8 mouse cellular contexts compared by ENCODE assay signal in the genomic region with DNA sequence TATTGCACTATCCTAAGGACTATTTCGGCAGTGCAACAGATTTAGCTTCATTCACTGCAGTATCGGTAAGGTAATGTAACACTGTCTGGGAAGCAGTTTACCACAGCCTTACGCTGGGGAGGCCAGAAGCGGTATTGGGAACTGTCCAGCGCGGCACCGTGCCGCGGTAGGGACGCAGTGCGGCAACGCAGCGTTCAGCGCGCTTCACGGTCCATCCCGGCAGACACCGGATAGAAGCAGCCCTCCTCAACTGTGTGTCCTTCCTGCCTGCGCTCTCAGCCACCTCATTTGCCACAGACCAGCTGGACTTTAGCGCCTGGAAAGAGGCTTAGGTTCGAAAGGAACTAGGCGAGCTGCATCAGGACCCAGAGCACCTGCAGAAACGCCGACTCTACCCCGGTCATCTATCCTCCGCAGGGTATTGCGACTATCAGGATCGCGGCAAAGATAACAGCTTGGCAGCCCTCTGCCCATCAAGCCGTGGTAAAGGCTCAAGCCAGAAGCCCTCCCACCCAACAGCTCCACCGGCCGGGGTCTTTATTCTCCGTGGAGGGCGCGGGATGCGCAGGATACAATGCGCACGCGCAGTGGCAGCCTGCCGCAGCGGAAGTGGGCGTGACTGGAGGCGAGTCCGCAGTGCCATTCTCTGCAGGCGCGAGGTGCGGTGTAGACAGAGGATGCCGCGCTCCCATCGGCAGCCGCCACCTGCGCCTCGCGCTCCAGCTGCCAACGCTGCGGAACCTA. TPM values are rescaled to one million over a fixed set of nuclear protein-coding genes. Genes with fewer than 3 reads are reported as not detected.
DNase-seq lines count a peak whose midpoint lies in the region; ATAC-seq and TF ChIP-seq lines count a peak whose summit lies in the region.

No protein-coding gene starts in this region.

- H3K36me3 ChIP-seq in CH12.LX (replicated peaks in 1 of 2; ENCODE audit: control insufficient read depth in 1 of 2, insufficient read depth in 1 of 2, low read length in 1 of 2) = peaks cover 0 to 34% of the 10 kb centered on the region in 2 experiments
- peaks cover 59% of the 10 kb centered on the region for H3K36me3 ChIP-seq in forebrain, embryonic 12.5 days (replicated peaks)
- peaks cover 32% of the 10 kb centered on the region for H3K36me3 ChIP-seq in heart, embryonic 16.5 days (ENCODE audit: control insufficient read depth, insufficient read depth)
- H3K36me3 ChIP-seq in liver, embryonic 15.5 days (replicated peaks) = peaks cover 27% of the 10 kb centered on the region
- H3K36me3 ChIP-seq in neural tube, embryonic 12.5 days = peaks cover 34% of the 10 kb centered on the region
- H3K36me3 ChIP-seq in stomach, embryonic 16.5 days (ENCODE audit: control insufficient read depth, insufficient read depth, low read length) = peaks cover 29% of the 10 kb centered on the region

- TF ChIP-seq POLR2A in CH12.LX (IDR thresholded peaks at IDR 0.05; ENCODE audit: low read depth, low read length) = peak; percentile 25; the same call in 1 of the 2 replicates

- H3K79me2 ChIP-seq in CH12.LX (replicated peaks; ENCODE audit: control insufficient read depth, extremely low read depth, insufficient read depth, poor library complexity, severe bottlenecking) = no peaks in the 10 kb centered on the region

- no peak overlapping the region for H3K9ac ChIP-seq in CH12.LX (ENCODE audit: insufficient read depth, low read depth)
- peak overlapping the region; percentile 54 for H3K9ac ChIP-seq in forebrain, embryonic 12.5 days
- peak overlapping the region; percentile 34; the same call in 1 of the 2 replicates for H3K9ac ChIP-seq in heart, embryonic 16.5 days (ENCODE audit: low read length)
- no peak overlapping the region for H3K9ac ChIP-seq in liver, embryonic 15.5 days
- peak overlapping the region; percentile 59 for H3K9ac ChIP-seq in neural tube, embryonic 12.5 days
- 0 out of 2 replicates have a peak overlapping the region, but pooled peaks have one; percentile 11 for H3K9ac ChIP-seq in stomach, embryonic 16.5 days (ENCODE audit: low read length)

- H3K27ac ChIP-seq in CH12.LX (ENCODE audit: insufficient read depth, low read depth) = no peak overlapping the region
- H3K27ac ChIP-seq in forebrain, embryonic 12.5 days = peak overlapping the region; percentile 94
- H3K27ac ChIP-seq in heart, embryonic 16.5 days (ENCODE audit: low read length) = no peak overlapping the region
- H3K27ac ChIP-seq in liver, embryonic 15.5 days (replicated peaks) = no peak overlapping the region
- peak overlapping the region; percentile 64; the same call in 1 of the 2 replicates for H3K27ac ChIP-seq in neural tube, embryonic 12.5 days
- H3K27ac ChIP-seq in stomach, embryonic 16.5 days (ENCODE audit: low read length) = no peak overlapping the region

- dilution Hi-C loops in CH12.LX (cut with MboI; ENCODE audit: extremely low pct_ligation_motif_present, extremely low pct_unique_long_range_greater_than_20kb, low sequenced_read_pairs) = no loop called here

- H3K4me3 ChIP-seq in CH12.LX (replicated peaks in 1 of 3; ENCODE audit: low read depth in 2 of 3, low read length in 2 of 3, poor library complexity in 1 of 3) = peak overlapping the region in 1 of 3 experiments; percentile 52
- H3K4me3 ChIP-seq in forebrain, embryonic 12.5 days (replicated peaks) = peak overlapping the region; percentile 47
- H3K4me3 ChIP-seq in heart, embryonic 16.5 days (ENCODE audit: low read length) = peak overlapping the region; percentile 56
- peak overlapping the region; percentile 60 for H3K4me3 ChIP-seq in liver, embryonic 15.5 days (replicated peaks)
- H3K4me3 ChIP-seq in neural tube, embryonic 12.5 days = peak overlapping the region; percentile 44
- H3K4me3 ChIP-seq in stomach, embryonic 16.5 days (replicated peaks; ENCODE audit: low read length) = peak overlapping the region; percentile 54

- peak overlapping the region; percentile 31; the same call in 1 of the 2 replicates for H3K4me2 ChIP-seq in CH12.LX (ENCODE audit: insufficient read depth, low read depth, poor library complexity, severe bottlenecking)
- H3K4me2 ChIP-seq in forebrain, embryonic 12.5 days = peak overlapping the region; percentile 51
- H3K4me2 ChIP-seq in heart, embryonic 16.5 days (ENCODE audit: low read depth, low read length) = peak overlapping the region; percentile 70
- peak overlapping the region; percentile 73 for H3K4me2 ChIP-seq in liver, embryonic 15.5 days
- peak overlapping the region; percentile 56 for H3K4me2 ChIP-seq in neural tube, embryonic 12.5 days (replicated peaks)
- peak overlapping the region; percentile 67 for H3K4me2 ChIP-seq in stomach, embryonic 16.5 days (ENCODE audit: low read depth, low read length)

- no peak for DNase-seq in CH12.LX (ENCODE audit: extremely low read depth)
- DNase-seq in c-Kit-positive CD71-positive TER-119-positive erythroid progenitor cells, embryonic 14.5 days (ENCODE audit: low spot score) = peak; percentile 47
- DNase-seq in kidney, postnatal 25 days = peak; percentile 62 to 69

- H3K9me3 ChIP-seq in CH12.LX (replicated peaks; ENCODE audit: low read length) = no peaks in the 10 kb centered on the region
- peaks cover 17% of the 10 kb centered on the region for H3K9me3 ChIP-seq in forebrain, embryonic 12.5 days
- H3K9me3 ChIP-seq in heart, embryonic 16.5 days (replicated peaks; ENCODE audit: control insufficient read depth, low read length) = peaks cover 12% of the 10 kb centered on the region
- no peaks in the 10 kb centered on the region for H3K9me3 ChIP-seq in liver, embryonic 15.5 days (replicated peaks)
- H3K9me3 ChIP-seq in neural tube, embryonic 12.5 days = peaks cover 8% of the 10 kb centered on the region; the same call in 1 of the 2 replicates
- peaks cover 8% of the 10 kb centered on the region for H3K9me3 ChIP-seq in stomach, embryonic 16.5 days (replicated peaks; ENCODE audit: control insufficient read depth, low read length)

- no peak for TF ChIP-seq RAD21 in CH12.LX (IDR thresholded peaks at IDR 0.05; ENCODE audit: low read depth, low read length)

- TF ChIP-seq CTCF in CH12.LX (conservative IDR thresholded peaks at IDR 0.05 in 1 of 2, IDR thresholded peaks at IDR 0.05 in 1 of 2; ENCODE audit: low read depth in 2 of 2, low read length in 2 of 2) = no peak

- WGBS in forebrain, embryonic 12.5 days = 58% methylated on average over 56 of the region's 56 CpGs
- 57% methylated on average over 56 of the region's 56 CpGs for WGBS in heart, embryonic 16.5 days
- WGBS in liver, embryonic 15.5 days (ENCODE audit: insufficient replicate concordance) = 57% methylated on average over 56 of the region's 56 CpGs
- 58% methylated on average over 56 of the region's 56 CpGs for WGBS in neural tube, embryonic 12.5 days
- 60% methylated on average over 56 of the region's 56 CpGs for WGBS in stomach, embryonic 16.5 days

- in situ Hi-C loops in CH12.LX (cut with MboI; ENCODE audit: low pct_ligation_motif_present, low pct_unique_long_range_greater_than_20kb, low sequenced_read_pairs) = no loop called here

- TF ChIP-seq EP300 in CH12.LX (IDR thresholded peaks at IDR 0.05; ENCODE audit: low read length) = no peak

- H3K27me3 ChIP-seq in CH12.LX (replicated peaks) = no peaks in the 10 kb centered on the region
- no peaks in the 10 kb centered on the region for H3K27me3 ChIP-seq in forebrain, embryonic 12.5 days
- no peaks in the 10 kb centered on the region for H3K27me3 ChIP-seq in heart, embryonic 16.5 days (ENCODE audit: control insufficient read depth, insufficient read depth, low read length)
- H3K27me3 ChIP-seq in liver, embryonic 15.5 days = peaks cover 11% of the 10 kb centered on the region; the same call in 1 of the 2 replicates
- H3K27me3 ChIP-seq in neural tube, embryonic 12.5 days (replicated peaks) = no peaks in the 10 kb centered on the region
- no peaks in the 10 kb centered on the region for H3K27me3 ChIP-seq in stomach, embryonic 16.5 days (ENCODE audit: control insufficient read depth, insufficient read depth, low read length)

- peaks cover 0 to 7% of the 10 kb centered on the region in 2 experiments; a peak in 1 of 4 replicates for H3K4me1 ChIP-seq in CH12.LX (ENCODE audit: control insufficient read depth in 1 of 2, insufficient read depth in 2 of 2)
- peaks cover 17% of the 10 kb centered on the region for H3K4me1 ChIP-seq in forebrain, embryonic 12.5 days
- H3K4me1 ChIP-seq in heart, embryonic 16.5 days (ENCODE audit: control insufficient read depth, insufficient read depth, low read length) = no peaks in the 10 kb centered on the region
- peaks cover 17% of the 10 kb centered on the region for H3K4me1 ChIP-seq in liver, embryonic 15.5 days (replicated peaks)
- H3K4me1 ChIP-seq in neural tube, embryonic 12.5 days = 0 out of 2 replicates have a peak, but pooled peaks cover 8% of the 10 kb centered on the region
- 0 out of 2 replicates have a peak, but pooled peaks cover 3% of the 10 kb centered on the region for H3K4me1 ChIP-seq in stomach, embryonic 16.5 days (ENCODE audit: control insufficient read depth, insufficient read depth, low read length)

- ATAC-seq in forebrain, embryonic 12.5 days (ENCODE audit: low FRiP score) = peak; percentile 85
- ATAC-seq in heart, embryonic 16.5 days (replicated peaks; ENCODE audit: extremely low read depth, insufficient read depth, low FRiP score) = peak; percentile 71
- ATAC-seq in liver, embryonic 15.5 days (ENCODE audit: insufficient read depth) = peak; percentile 68
- peak; percentile 81 for ATAC-seq in neural tube, embryonic 12.5 days (ENCODE audit: low FRiP score, low read depth)
- peak; percentile 75 for ATAC-seq in stomach, embryonic 16.5 days (ENCODE audit: insufficient read depth, low FRiP score)

RNA-seq across cellular contexts. Expression of gene Mcmbp, which starts 52.3 kb away (rescaled TPM):
- total RNA-seq in CH12.LX (2012; rRNA removed) (45.2 and 53.3 TPM in 2 replicates), CH12.LX (2014; rRNA removed) (59.7 and 69.4 TPM in 2 replicates)
- polyA plus RNA-seq in CH12.LX (2012; ENCODE audit: insufficient read length, low read depth) = 75.7 and 85.9 TPM in 2 replicates
- polyA plus RNA-seq in forebrain, embryonic 12.5 days (2016; fragmentation: Nextera tagmentation; extraction: Ambion mirVana) = 73.3 and 83.0 TPM in 2 replicates
- 37.9 and 38.5 TPM in 2 replicates for polyA plus RNA-seq in heart, embryonic 16.5 days (2015; fragmentation: Nextera tagmentation; extraction: Ambion mirVana)
- polyA plus RNA-seq in liver, embryonic 15.5 days (2015; fragmentation: Nextera tagmentation; extraction: Ambion mirVana) = 19.0 and 19.7 TPM in 2 replicates
- 61.8 and 66.2 TPM in 2 replicates for polyA plus RNA-seq in neural tube, embryonic 12.5 days (2016; fragmentation: Nextera tagmentation; extraction: Ambion mirVana)
- 44.4 and 46.3 TPM in 2 replicates for polyA plus RNA-seq in stomach, embryonic 16.5 days (2015; fragmentation: Nextera tagmentation; extraction: Ambion mirVana)

RNA-seq across cellular contexts. Expression of gene Sec23ip, which starts 56.8 kb away (rescaled TPM):
- 16.0 and 22.7 TPM in 2 replicates for total RNA-seq in CH12.LX (2012; rRNA removed)
- 18.9 and 19.3 TPM in 2 replicates for total RNA-seq in CH12.LX (2014; rRNA removed)
- polyA plus RNA-seq in CH12.LX (2012; ENCODE audit: insufficient read length, low read depth) = 33.6 and 40.1 TPM in 2 replicates
- 43.1 and 45.7 TPM in 2 replicates for polyA plus RNA-seq in forebrain, embryonic 12.5 days (2016; fragmentation: Nextera tagmentation; extraction: Ambion mirVana)
- 27.8 and 28.8 TPM in 2 replicates for polyA plus RNA-seq in heart, embryonic 16.5 days (2015; fragmentation: Nextera tagmentation; extraction: Ambion mirVana)
- polyA plus RNA-seq in liver, embryonic 15.5 days (2015; fragmentation: Nextera tagmentation; extraction: Ambion mirVana) = 16.2 and 16.3 TPM in 2 replicates
- 42.4 and 42.9 TPM in 2 replicates for polyA plus RNA-seq in neural tube, embryonic 12.5 days (2016; fragmentation: Nextera tagmentation; extraction: Ambion mirVana)
- 34.5 and 34.8 TPM in 2 replicates for polyA plus RNA-seq in stomach, embryonic 16.5 days (2015; fragmentation: Nextera tagmentation; extraction: Ambion mirVana)

Comparison
In these comparisons a context has a peak if more than half of its experiments do, and no peak if none do; other contexts are left out.
1. H3K27ac ChIP-seq: peak in forebrain, embryonic 12.5 days (single experiment) and neural tube, embryonic 12.5 days (single experiment); none in CH12.LX (single experiment), heart, embryonic 16.5 days (single experiment), liver, embryonic 15.5 days (single experiment) and stomach, embryonic 16.5 days (single experiment).
2. H3K9ac ChIP-seq: peak in forebrain, embryonic 12.5 days (single experiment), heart, embryonic 16.5 days (single experiment), neural tube, embryonic 12.5 days (single experiment) and stomach, embryonic 16.5 days (single experiment); none in CH12.LX (single experiment) and liver, embryonic 15.5 days (single experiment).
3. Peak in every context shown above with its lines, with median percentiles within 50 percentile points of each other: H3K4me2 ChIP-seq and ATAC-seq.